Mouse (Mus musculus) activated CD4-positive, CD25-positive, alpha-beta regulatory T cell, adult 4 months (primary cell): ENCODE results near the gene Nfia. TPM values are rescaled to one million over a fixed set of nuclear protein-coding genes. Genes with fewer than 3 reads are reported as not detected.

ENCODE experiments used
- polyA plus RNA-seq, 2 experiments: library from polyadenylated mRNA; unstranded; fragments of 100-300 nt; shearing (Covaris generic); gene quantifications; one replicate each; pipeline ENCODE4 v1.2.1; 2017

Gene Nfia
- polyA plus RNA-seq, 2 experiments from 2014 or later, result 7.3 to 12.6 TPM

Other genes starting within 250 kb of the Nfia start
- not detected for gene E130114P18Rik, start 5.3 kb downstream of the Nfia start, polyA plus RNA-seq